Mouse (Mus musculus) CD4-positive, CD25-positive, alpha-beta regulatory T cell, adult 2 months (primary cell): ENCODE results near the gene Gm20425.
A peak's percentile ranks its signal among the peaks of the same experiment; 100 is the strongest.
"Not testable (repeated sequence)": the region's sequence is repeated elsewhere in the genome, so short reads cannot be mapped to it uniquely, and the experiment has no call there.

ENCODE experiments used
- DNase-seq: peaks from one replicate; pipeline ENCODE4 v3.0.0-alpha.2; 2012; ENCODE audit warnings: low read depth, low spot score

The Gm20425 gene

GRCm38 (mm10) chr9:103224721-103225120 is 5.4 kb downstream of the Gm20425 start:
- no peak for DNase-seq

- no peak for DNase-seq
Observed at GRCm38 (mm10) chr9:103214281-103214680, 15.8 kb downstream of the Gm20425 start.

- no peak for DNase-seq
Observed at GRCm38 (mm10) chr9:103213631-103214030, 16.5 kb downstream of the Gm20425 start.

GRCm38 (mm10) chr9:103212654-103213420 is 17.3 kb downstream of the Gm20425 start:
- no peak for DNase-seq

- DNase-seq = no peak
Observed at GRCm38 (mm10) chr9:103208802-103209423, 21.2 kb downstream of the Gm20425 start.

GRCm38 (mm10) chr9:103207846-103208245 is 22.3 kb downstream of the Gm20425 start:
- peak; percentile 92 for DNase-seq

GRCm38 (mm10) chr9:103205786-103206185 is 24.3 kb downstream of the Gm20425 start:
- no peak for DNase-seq

- DNase-seq = peak; percentile 95
Observed at GRCm38 (mm10) chr9:103201561-103202260, 28.4 kb downstream of the Gm20425 start, which contains the start of gene Srprb. Gene Srprb (minus strand): TSS chr9:103202137.

GRCm38 (mm10) chr9:103188416-103188815 is 41.7 kb downstream of the Gm20425 start:
- DNase-seq = no peak

- DNase-seq = no peak
Observed at GRCm38 (mm10) chr9:103186747-103187146, 43.4 kb downstream of the Gm20425 start.

GRCm38 (mm10) chr9:103185946-103186345 is 44.2 kb downstream of the Gm20425 start:
- no peak for DNase-seq

GRCm38 (mm10) chr9:103184855-103185254 is 45.3 kb downstream of the Gm20425 start:
- DNase-seq = no peak

GRCm38 (mm10) chr9:103181886-103182285 is 48.2 kb downstream of the Gm20425 start:
- no peak for DNase-seq

- peak; percentile 80 for DNase-seq
Observed at GRCm38 (mm10) chr9:103180807-103181565, 49.1 kb downstream of the Gm20425 start.

GRCm38 (mm10) chr9:103180303-103180702 is 49.8 kb downstream of the Gm20425 start:
- DNase-seq = no peak

- DNase-seq = no peak
Observed at GRCm38 (mm10) chr9:103175692-103176091, 54.4 kb downstream of the Gm20425 start.

- DNase-seq = no peak
Observed at GRCm38 (mm10) chr9:103174771-103175519, 55.2 kb downstream of the Gm20425 start.

GRCm38 (mm10) chr9:103168771-103169170 is 61.3 kb downstream of the Gm20425 start:
- DNase-seq = no peak

GRCm38 (mm10) chr9:103168046-103168445 is 62.1 kb downstream of the Gm20425 start:
- DNase-seq = no peak

GRCm38 (mm10) chr9:103163806-103164205 is 66.3 kb downstream of the Gm20425 start:
- DNase-seq = no peak

GRCm38 (mm10) chr9:103155158-103155557 is 74.9 kb downstream of the Gm20425 start:
- not testable (repeated sequence) for DNase-seq
